ENCODE assay signal across 8 mouse cellular contexts in genomic region chr13:95017916-95018315, GRCm38 (mm10). TPM values are rescaled to one million over a fixed set of nuclear protein-coding genes. Genes with fewer than 3 reads are reported as not detected.
DNase-seq lines count a peak whose midpoint lies in the region; ATAC-seq and TF ChIP-seq lines count a peak whose summit lies in the region.

No protein-coding gene starts in this region.

- H3K36me3 ChIP-seq in liver, postnatal 0 days (replicated peaks; ENCODE audit: insufficient read depth, low read length): peaks cover 9% of the 10 kb centered on the region; the same call in 1 of the 2 replicates
- 0 out of 2 replicates have a peak, but pooled peaks cover 10% of the 10 kb centered on the region for H3K36me3 ChIP-seq in neural tube, embryonic 15.5 days
- no peaks in the 10 kb centered on the region for H3K36me3 ChIP-seq in thymus, adult 2 months (ENCODE audit: control insufficient read depth, insufficient read depth, low read length)

- 13% methylated on average over 9 of the region's 9 CpGs for WGBS in liver, postnatal 0 days (ENCODE audit: insufficient replicate concordance)
- WGBS in neural tube, embryonic 15.5 days: 2% methylated on average over 9 of the region's 9 CpGs
- 18% methylated on average over 9 of the region's 9 CpGs for WGBS in thymus, adult 2 months

- H3K4me2 ChIP-seq in liver, postnatal 0 days (ENCODE audit: low read depth, low read length): no peak overlapping the region
- peak overlapping the region; percentile 33 for H3K4me2 ChIP-seq in neural tube, embryonic 15.5 days

- no peak overlapping the region for H3K4me3 ChIP-seq in liver, postnatal 0 days (ENCODE audit: low read depth, low read length)
- no peak overlapping the region for H3K4me3 ChIP-seq in neural tube, embryonic 15.5 days (replicated peaks)
- no peak overlapping the region for H3K4me3 ChIP-seq in thymus, adult 2 months (ENCODE audit: control insufficient read depth, insufficient read depth, low read length)

- DNase-seq in urinary bladder, adult 18-20 months (ENCODE audit: low spot score in 2 of 2): peak; percentile 11 to 17
- no peak for DNase-seq in urinary bladder, adult 2 months (ENCODE audit: low spot score)
- DNase-seq in gastrocnemius, postnatal 14 days: peak; percentile 43
- peak; percentile 79 for DNase-seq in kidney, postnatal 10 days
- DNase-seq in liver, postnatal 0 days: peak; percentile 47
- DNase-seq in thymus, adult 2 months: peak; percentile 74

- H3K27ac ChIP-seq in liver, postnatal 0 days (ENCODE audit: low read depth): no peak overlapping the region
- H3K27ac ChIP-seq in neural tube, embryonic 15.5 days (replicated peaks): peak overlapping the region; percentile 60
- H3K27ac ChIP-seq in thymus, adult 2 months (ENCODE audit: control insufficient read depth, insufficient read depth, low read length): no peak overlapping the region

- TF ChIP-seq EP300 in liver, postnatal 0 days (IDR thresholded peaks at IDR 0.05; ENCODE audit: low read depth): no peak

- H3K9ac ChIP-seq in liver, postnatal 0 days (replicated peaks): no peak overlapping the region
- no peak overlapping the region for H3K9ac ChIP-seq in neural tube, embryonic 15.5 days (replicated peaks)

- peak; percentile 69 for TF ChIP-seq CTCF in liver, postnatal 0 days (IDR thresholded peaks at IDR 0.05; ENCODE audit: low read depth)
- TF ChIP-seq CTCF in thymus, adult 2 months (IDR thresholded peaks at IDR 0.05; ENCODE audit: borderline replicate concordance, control insufficient read depth, extremely low read depth, insufficient read depth, low read length, poor library complexity): peak; percentile 57; the same call in 1 of the 2 replicates

- no peaks in the 10 kb centered on the region for H3K4me1 ChIP-seq in liver, postnatal 0 days (ENCODE audit: insufficient read depth)
- H3K4me1 ChIP-seq in neural tube, embryonic 15.5 days: peaks cover 13% of the 10 kb centered on the region
- peaks cover 5% of the 10 kb centered on the region; the same call in 1 of the 2 replicates for H3K4me1 ChIP-seq in thymus, adult 2 months (replicated peaks; ENCODE audit: control insufficient read depth, insufficient read depth, low read length)

- no peak for TF ChIP-seq POLR2A in thymus, adult 2 months (IDR thresholded peaks at IDR 0.05; ENCODE audit: control insufficient read depth, extremely low read depth, insufficient read depth, low read length, poor library complexity)

- peak; percentile 50; the same call in 1 of the 2 replicates for ATAC-seq in common myeloid progenitor, adult 5-6 weeks (replicated peaks; ENCODE audit: low read depth, poor library complexity, severe bottlenecking)
- ATAC-seq in liver, postnatal 0 days: no peak
- peak; percentile 86 for ATAC-seq in neural tube, embryonic 15.5 days (ENCODE audit: low FRiP score)

- H3K9me3 ChIP-seq in liver, postnatal 0 days (ENCODE audit: low read length): no peaks in the 10 kb centered on the region
- H3K9me3 ChIP-seq in neural tube, embryonic 15.5 days (replicated peaks): no peaks in the 10 kb centered on the region

- no peaks in the 10 kb centered on the region for H3K27me3 ChIP-seq in liver, postnatal 0 days (ENCODE audit: insufficient read depth, low read length)
- no peaks in the 10 kb centered on the region for H3K27me3 ChIP-seq in neural tube, embryonic 15.5 days (replicated peaks)
- no peaks in the 10 kb centered on the region for H3K27me3 ChIP-seq in thymus, adult 2 months (ENCODE audit: control insufficient read depth, insufficient read depth, low read length)

- intact Hi-C loops in gastrocnemius, postnatal 14 days (cut with DNase I; ENCODE audit: low total_unique reads): loop anchor here (5.0 to 10.0 kb wide), 2 partner anchors 267 to 329 kb away; no protein-coding TSS in a partner anchor

RNA-seq across cellular contexts. Expression of gene Wdr41, which starts 41.8 kb away (rescaled TPM):
- 20.0 and 20.2 TPM in 2 replicates for polyA plus RNA-seq in urinary bladder, adult 2 months (2012; rRNA removed)
- total RNA-seq in common myeloid progenitor, adult 5-6 weeks (2017): 18.5 and 19.9 TPM in 2 replicates
- total RNA-seq in gastrocnemius, postnatal 14 days (2021): 10 to 100 TPM; 13.0 to 13.2 TPM
- 7.4 and 7.5 TPM in 2 replicates for polyA plus RNA-seq in liver, postnatal 0 days (2015; fragmentation: Nextera tagmentation; extraction: Ambion mirVana)
- polyA plus RNA-seq in neural tube, embryonic 15.5 days (2015; fragmentation: Nextera tagmentation; extraction: Ambion mirVana): 26.8 and 27.5 TPM in 2 replicates
- 12.2 and 12.7 TPM in 2 replicates for polyA plus RNA-seq in thymus, adult 2 months (2012; rRNA removed)
